Mouse (Mus musculus) spleen, adult 2 months (tissue): Measurements from ENCODE around the gene Icmt.

ENCODE experiments used
- CTCF ChIP-seq: fragments of 200-500 bp; IDR thresholded peaks from 2 replicates; pipeline ENCODE4 v1.5.1; 2011; ENCODE audit warnings: mild to moderate bottlenecking, inconsistent platforms; ENCODE audit not compliant: insufficient read depth, insufficient read length, insufficient replicate concordance; ENCODE audit errors: extremely low read depth
- POLR2A ChIP-seq: fragments of 200-500 bp; IDR thresholded peaks from 2 replicates; pipeline ENCODE4 v1.6.1; 2011; ENCODE audit warnings: low read depth, low read length, inconsistent platforms

GRCm38 (mm10) chr4:152287317-152288120 is 9.5 kb upstream of the Icmt start:
- TF ChIP-seq CTCF = no peak
- no peak for TF ChIP-seq POLR2A
